Mouse (Mus musculus): ENCODE results near the gene Eef1akmt2. TPM values are rescaled to one million over a fixed set of nuclear protein-coding genes. Genes with fewer than 3 reads are reported as not detected.

The Eef1akmt2 gene
- polyA plus RNA-seq, 1 experiment from 2014 or later, result 37.9 TPM

- Histone ChIP-seq H3K4me2 (no peak overlapping the region), H3K27me3 (replicated peaks) (no peaks in the 10 kb centered on the region), H3K36me3 (no peaks in the 10 kb centered on the region), H3K4me3 (no peak overlapping the region), H3K4me1 (replicated peaks) (peaks cover 69% of the 10 kb centered on the region), H3K9ac (no peak overlapping the region), H3K9me3 (replicated peaks) (no peaks in the 10 kb centered on the region), H3K27ac (ENCODE audit: poor library complexity, severe bottlenecking) (peak overlapping the region; percentile 77)
- no peak; the same call in 1 of the 2 replicates for ATAC-seq (ENCODE audit: insufficient number of reproducible peaks, low FRiP score)
- 23% methylated on average over 4 of the region's 4 CpGs for WGBS
Observed at GRCm38 (mm10) chr7:132786522-132786921, 66.0 kb downstream of the Eef1akmt2 start.

- Histone ChIP-seq H3K27me3 (replicated peaks) (no peaks in the 10 kb centered on the region), H3K27ac (ENCODE audit: poor library complexity, severe bottlenecking) (peak overlapping the region; percentile 77), H3K9ac (no peak overlapping the region), H3K4me3 (no peak overlapping the region), H3K4me2 (no peak overlapping the region), H3K4me1 (replicated peaks) (peaks cover 74% of the 10 kb centered on the region), H3K9me3 (replicated peaks) (no peaks in the 10 kb centered on the region), H3K36me3 (no peaks in the 10 kb centered on the region)
- no peak for ATAC-seq (ENCODE audit: insufficient number of reproducible peaks, low FRiP score)
- 9% methylated on average over 7 of the region's 7 CpGs for WGBS
Observed at GRCm38 (mm10) chr7:132786011-132786410, 66.5 kb downstream of the Eef1akmt2 start.

GRCm38 (mm10) chr7:132784101-132784500 lies 68.4 kb downstream of the Eef1akmt2 start:
- Histone ChIP-seq H3K4me3 (no peak overlapping the region), H3K27ac (ENCODE audit: poor library complexity, severe bottlenecking) (no peak overlapping the region), H3K27me3 (replicated peaks) (no peaks in the 10 kb centered on the region), H3K4me2 (no peak overlapping the region), H3K9me3 (replicated peaks) (no peaks in the 10 kb centered on the region), H3K36me3 (no peaks in the 10 kb centered on the region), H3K9ac (no peak overlapping the region), H3K4me1 (replicated peaks) (peaks cover 80% of the 10 kb centered on the region)
- whole genome bisulfite sequencing, result 81% methylated on average over 5 of the region's 5 CpGs
- no peak for ATAC-seq (ENCODE audit: insufficient number of reproducible peaks, low FRiP score)

- ATAC-seq (ENCODE audit: insufficient number of reproducible peaks, low FRiP score), result no peak
- 50% methylated on average over 6 of the region's 6 CpGs for WGBS
- no peaks in the 10 kb centered on the region for H3K9me3 ChIP-seq (replicated peaks)
- no peak overlapping the region for H3K9ac ChIP-seq
- no peaks in the 10 kb centered on the region for H3K27me3 ChIP-seq (replicated peaks)
- peaks cover 75% of the 10 kb centered on the region for H3K4me1 ChIP-seq (replicated peaks)
- H3K27ac ChIP-seq (ENCODE audit: poor library complexity, severe bottlenecking), result peak overlapping the region; percentile 10; the same call in 1 of the 2 replicates
- no peak overlapping the region for H3K4me3 ChIP-seq
- peaks cover 12% of the 10 kb centered on the region; the same call in 1 of the 2 replicates for H3K36me3 ChIP-seq
- H3K4me2 ChIP-seq, result no peak overlapping the region
Observed at GRCm38 (mm10) chr7:132781850-132782249, 70.6 kb downstream of the Eef1akmt2 start.

- H3K9ac ChIP-seq, result no peak overlapping the region
- H3K27me3 ChIP-seq (replicated peaks), result no peaks in the 10 kb centered on the region
- no peak overlapping the region for H3K4me3 ChIP-seq
- 44% methylated on average over 7 of the region's 7 CpGs for WGBS
- H3K9me3 ChIP-seq (replicated peaks), result no peaks in the 10 kb centered on the region
- peaks cover 75% of the 10 kb centered on the region for H3K4me1 ChIP-seq (replicated peaks)
- H3K36me3 ChIP-seq, result peaks cover 12% of the 10 kb centered on the region; the same call in 1 of the 2 replicates
- no peak for ATAC-seq (ENCODE audit: insufficient number of reproducible peaks, low FRiP score)
- peak overlapping the region; percentile 10; the same call in 1 of the 2 replicates for H3K27ac ChIP-seq (ENCODE audit: poor library complexity, severe bottlenecking)
- no peak overlapping the region for H3K4me2 ChIP-seq
Observed at GRCm38 (mm10) chr7:132781130-132781814, 71.2 kb downstream of the Eef1akmt2 start.

- peaks cover 13% of the 10 kb centered on the region; the same call in 1 of the 2 replicates for H3K36me3 ChIP-seq
- WGBS, result 55% methylated on average over 4 of the region's 4 CpGs
- H3K4me3 ChIP-seq, result no peak overlapping the region
- H3K9me3 ChIP-seq (replicated peaks), result no peaks in the 10 kb centered on the region
- no peak overlapping the region for H3K4me2 ChIP-seq
- H3K27me3 ChIP-seq (replicated peaks), result no peaks in the 10 kb centered on the region
- no peak for ATAC-seq (ENCODE audit: insufficient number of reproducible peaks, low FRiP score)
- H3K4me1 ChIP-seq (replicated peaks), result peaks cover 70% of the 10 kb centered on the region
- H3K9ac ChIP-seq, result no peak overlapping the region
- H3K27ac ChIP-seq (ENCODE audit: poor library complexity, severe bottlenecking), result peak overlapping the region; percentile 39; the same call in 1 of the 2 replicates
Observed at GRCm38 (mm10) chr7:132780611-132781010, 71.9 kb downstream of the Eef1akmt2 start.

GRCm38 (mm10) chr7:132778630-132779029 lies 73.8 kb downstream of the Eef1akmt2 start:
- Histone ChIP-seq H3K27me3 (replicated peaks) (no peaks in the 10 kb centered on the region), H3K9me3 (replicated peaks) (no peaks in the 10 kb centered on the region), H3K4me1 (replicated peaks) (peaks cover 60% of the 10 kb centered on the region), H3K27ac (ENCODE audit: poor library complexity, severe bottlenecking) (no peak overlapping the region), H3K9ac (no peak overlapping the region), H3K4me3 (no peak overlapping the region), H3K36me3 (peaks cover 20% of the 10 kb centered on the region), H3K4me2 (no peak overlapping the region)
- WGBS, result 57% methylated on average over 13 of the region's 13 CpGs
- no peak for ATAC-seq (ENCODE audit: insufficient number of reproducible peaks, low FRiP score)

GRCm38 (mm10) chr7:132777728-132778453 lies 74.6 kb downstream of the Eef1akmt2 start:
- Histone ChIP-seq H3K4me3 (no peak overlapping the region), H3K9ac (no peak overlapping the region), H3K4me2 (no peak overlapping the region), H3K27me3 (replicated peaks) (no peaks in the 10 kb centered on the region), H3K9me3 (replicated peaks) (no peaks in the 10 kb centered on the region), H3K27ac (ENCODE audit: poor library complexity, severe bottlenecking) (no peak overlapping the region), H3K36me3 (peaks cover 23% of the 10 kb centered on the region), H3K4me1 (replicated peaks) (peaks cover 57% of the 10 kb centered on the region)
- ATAC-seq (ENCODE audit: insufficient number of reproducible peaks, low FRiP score), result 0 out of 2 replicates have a peak, but pooled peaks have one; percentile 42
- 80% methylated on average over 1 of the region's 1 CpGs for WGBS

Other genes starting within 250 kb of the Eef1akmt2 start
- 23.5 and 23.6 TPM in 2 replicates for gene Lhpp, start 242.0 kb downstream of the Eef1akmt2 start, polyA plus RNA-seq (2016; fragmentation: Nextera tagmentation; extraction: Ambion mirVana)
- gene Fam53b, start 38.8 kb downstream of the Eef1akmt2 start, polyA plus RNA-seq (2016; fragmentation: Nextera tagmentation; extraction: Ambion mirVana), result 15.3 and 17.0 TPM in 2 replicates
- 26.6 and 27.8 TPM in 2 replicates for gene Abraxas2, start 6.6 kb upstream of the Eef1akmt2 start, polyA plus RNA-seq (2016; fragmentation: Nextera tagmentation; extraction: Ambion mirVana)
- gene Zranb1, start 78.5 kb upstream of the Eef1akmt2 start, polyA plus RNA-seq (2016; fragmentation: Nextera tagmentation; extraction: Ambion mirVana), result 10.3 and 11.2 TPM in 2 replicates